Mouse (Mus musculus): Measurements from ENCODE around the gene Fbxo9. TPM values are rescaled to one million over a fixed set of nuclear protein-coding genes. Genes with fewer than 3 reads are reported as not detected.
"Not testable (repeated sequence)": the region's sequence is repeated elsewhere in the genome, so short reads cannot be mapped to it uniquely, and the experiment has no call there.

Fbxo9 gene
- polyA plus RNA-seq (2015; fragmentation: Nextera tagmentation; extraction: Ambion mirVana): 67.7 and 70.0 TPM in 2 replicates

- Histone ChIP-seq H3K36me3 (no peaks in the 10 kb centered on the region), H3K4me3 (peak within 1 kb of the TSS; percentile 73), H3K4me1 (replicated peaks) (peaks cover 33% of the 10 kb centered on the region), H3K27ac (replicated peaks) (peak within 1 kb of the TSS; percentile 95), H3K27me3 (no peaks in the 10 kb centered on the region), H3K9me3 (no peaks in the 10 kb centered on the region), H3K4me2 (peak within 1 kb of the TSS; percentile 91), H3K9ac (peak within 1 kb of the TSS; percentile 87)
- peak; percentile 95 for ATAC-seq (ENCODE audit: low read depth)
- WGBS: under 1% methylated on average over 20 of the region's 20 CpGs
Observed at GRCm38 (mm10) chr9:78108796-78109239, at the start of gene Fbxo9, which contains the start of gene Ick. TSS of gene Fbxo9 (minus strand) at chr9:78109065. TSS of gene Ick (plus strand) at chr9:78109192.

DNA sequence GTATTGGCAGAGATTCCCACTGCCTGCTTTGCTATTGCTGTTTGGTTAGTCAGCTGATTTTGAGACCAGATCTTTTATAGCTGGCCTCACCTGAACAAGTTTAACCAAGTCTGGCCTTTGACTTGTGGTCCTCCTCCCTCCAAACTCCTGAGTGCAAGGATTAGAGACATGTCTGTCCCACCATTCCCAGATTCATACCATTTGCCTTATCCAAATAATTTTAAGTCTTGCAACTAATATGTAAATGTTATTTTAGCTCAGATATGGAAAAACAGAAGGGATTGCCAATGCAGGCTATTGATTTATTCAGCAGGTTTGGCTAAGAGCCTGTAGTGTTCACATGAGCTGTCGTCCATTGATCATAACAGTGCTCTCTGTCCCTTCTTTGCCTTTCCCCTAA lies 48.4 kb upstream of the Fbxo9 start:
- H3K4me1 ChIP-seq (replicated peaks): no peaks in the 10 kb centered on the region
- H3K36me3 ChIP-seq: peaks cover 94% of the 10 kb centered on the region
- no peak overlapping the region for H3K27ac ChIP-seq (replicated peaks)
- H3K4me3 ChIP-seq: no peak overlapping the region
- ATAC-seq (ENCODE audit: low read depth): no peak
- no peaks in the 10 kb centered on the region for H3K9me3 ChIP-seq
- H3K4me2 ChIP-seq: no peak overlapping the region
- WGBS: 78% methylated on average over 1 of the region's 1 CpGs
- H3K27me3 ChIP-seq: no peaks in the 10 kb centered on the region
- H3K9ac ChIP-seq: no peak overlapping the region

DNA sequence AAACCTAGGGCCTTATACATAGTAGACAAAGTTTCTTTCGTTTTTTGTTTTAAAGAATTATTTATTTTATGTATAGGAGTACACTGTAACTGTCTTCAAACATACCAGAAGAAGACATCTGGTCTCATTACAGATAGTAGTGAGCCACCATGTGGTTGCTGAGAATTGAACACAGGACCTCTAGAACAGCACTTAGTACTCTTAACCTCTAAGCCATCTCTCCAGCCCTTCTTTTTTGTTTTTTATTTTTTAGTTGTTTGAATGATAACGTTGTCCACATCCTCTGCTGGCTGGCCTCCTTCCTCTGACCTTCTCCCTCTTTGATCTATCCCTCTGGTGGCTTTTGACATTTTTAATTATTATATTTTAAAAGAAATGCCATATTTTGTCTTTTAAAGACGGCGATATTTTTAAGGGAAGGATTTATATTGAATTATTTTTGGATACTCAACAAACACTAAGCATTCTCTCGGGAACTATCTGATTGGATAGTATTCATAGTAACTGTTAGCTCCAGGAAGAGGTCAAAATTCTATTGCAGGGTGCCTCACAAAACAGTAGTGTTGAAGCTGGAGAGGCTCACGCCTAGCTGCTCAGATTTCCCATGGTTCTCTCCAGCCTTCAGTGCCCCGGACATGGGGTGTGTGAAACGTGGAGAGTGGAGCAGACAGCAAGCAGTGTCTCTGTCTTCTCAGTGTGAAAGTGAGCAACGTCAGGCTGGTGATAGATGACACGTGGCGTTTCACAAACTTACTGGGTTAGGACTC lies 45.5 kb upstream of the Fbxo9 start:
- Histone ChIP-seq H3K4me3 (no peak overlapping the region), H3K9ac (no peak overlapping the region), H3K27ac (replicated peaks) (no peak overlapping the region), H3K36me3 (peaks cover 92% of the 10 kb centered on the region), H3K27me3 (no peaks in the 10 kb centered on the region), H3K4me2 (no peak overlapping the region), H3K4me1 (replicated peaks) (no peaks in the 10 kb centered on the region), H3K9me3 (no peaks in the 10 kb centered on the region)
- WGBS: 82% methylated on average over 11 of the region's 11 CpGs
- no peak for ATAC-seq (ENCODE audit: low read depth)

- H3K4me3 ChIP-seq; H3K4me1 ChIP-seq (replicated peaks); H3K27ac ChIP-seq (replicated peaks); H3K27me3 ChIP-seq; H3K4me2 ChIP-seq; ATAC-seq (ENCODE audit: low read depth); H3K9me3 ChIP-seq; H3K9ac ChIP-seq: not testable (repeated sequence)
- H3K36me3 ChIP-seq: peaks cover 78% of the 10 kb centered on the region
- WGBS: 83% methylated on average over 2 of the region's 2 CpGs
Observed at GRCm38 (mm10) chr9:78149770-78150169, 40.9 kb upstream of the Fbxo9 start.

DNA sequence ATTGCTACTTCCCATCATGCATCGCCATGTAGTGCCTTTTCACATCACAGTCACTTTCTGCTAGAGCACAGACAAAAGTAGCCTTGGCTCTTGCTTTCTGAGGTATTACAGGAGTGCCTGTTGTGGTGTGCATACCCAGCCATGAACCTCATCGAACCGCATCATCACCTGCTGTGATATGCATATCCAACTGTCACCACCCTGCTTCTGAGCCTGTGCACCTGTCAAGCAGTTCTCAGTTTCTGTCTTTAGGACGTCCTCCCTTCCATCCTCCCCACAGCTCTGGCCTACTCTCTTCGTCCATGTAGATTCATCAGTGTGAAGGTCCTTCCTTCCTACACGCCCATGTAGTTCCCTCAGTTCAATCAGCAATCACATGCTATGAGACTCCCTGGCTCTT lies 39.3 kb upstream of the Fbxo9 start:
- H3K9me3 ChIP-seq: no peaks in the 10 kb centered on the region
- ATAC-seq (ENCODE audit: low read depth): no peak
- H3K36me3 ChIP-seq: peaks cover 79% of the 10 kb centered on the region
- H3K4me2 ChIP-seq: no peak overlapping the region
- H3K4me1 ChIP-seq (replicated peaks): peaks cover 7% of the 10 kb centered on the region; the same call in 1 of the 2 replicates
- H3K4me3 ChIP-seq: no peak overlapping the region
- no peak overlapping the region for H3K9ac ChIP-seq
- H3K27ac ChIP-seq (replicated peaks): no peak overlapping the region
- 92% methylated on average over 6 of the region's 6 CpGs for WGBS
- H3K27me3 ChIP-seq: no peaks in the 10 kb centered on the region

GRCm38 (mm10) chr9:78146627-78147026 lies 37.8 kb upstream of the Fbxo9 start:
- no peaks in the 10 kb centered on the region for H3K27me3 ChIP-seq
- H3K4me2 ChIP-seq: no peak overlapping the region
- peaks cover 7% of the 10 kb centered on the region; the same call in 1 of the 2 replicates for H3K4me1 ChIP-seq (replicated peaks)
- H3K27ac ChIP-seq (replicated peaks): no peak overlapping the region
- no peak overlapping the region for H3K4me3 ChIP-seq
- H3K9ac ChIP-seq: no peak overlapping the region
- peaks cover 79% of the 10 kb centered on the region for H3K36me3 ChIP-seq
- 71% methylated on average over 6 of the region's 6 CpGs for WGBS
- ATAC-seq (ENCODE audit: low read depth): no peak
- 0 out of 2 replicates have a peak, but pooled peaks cover 3% of the 10 kb centered on the region for H3K9me3 ChIP-seq

GRCm38 (mm10) chr9:78146099-78146498 lies 37.2 kb upstream of the Fbxo9 start:
- Histone ChIP-seq H3K27ac (replicated peaks) (no peak overlapping the region), H3K9me3 (0 out of 2 replicates have a peak, but pooled peaks cover 3% of the 10 kb centered on the region), H3K4me2 (no peak overlapping the region), H3K9ac (no peak overlapping the region), H3K4me1 (replicated peaks) (peaks cover 7% of the 10 kb centered on the region; the same call in 1 of the 2 replicates), H3K27me3 (no peaks in the 10 kb centered on the region), H3K36me3 (peaks cover 79% of the 10 kb centered on the region), H3K4me3 (no peak overlapping the region)
- 0 out of 2 replicates have a peak, but pooled peaks have one; percentile 59 for ATAC-seq (ENCODE audit: low read depth)
- WGBS: 69% methylated on average over 4 of the region's 4 CpGs

- Histone ChIP-seq H3K4me3 (no peak overlapping the region), H3K36me3 (peaks cover 76% of the 10 kb centered on the region), H3K4me2 (no peak overlapping the region), H3K27ac (replicated peaks) (no peak overlapping the region), H3K27me3 (no peaks in the 10 kb centered on the region), H3K9me3 (0 out of 2 replicates have a peak, but pooled peaks cover 3% of the 10 kb centered on the region), H3K9ac (no peak overlapping the region), H3K4me1 (replicated peaks) (peaks cover 14% of the 10 kb centered on the region)
- 93% methylated on average over 4 of the region's 4 CpGs for WGBS
- no peak for ATAC-seq (ENCODE audit: low read depth)
Observed at GRCm38 (mm10) chr9:78139463-78139862, 30.6 kb upstream of the Fbxo9 start.

GRCm38 (mm10) chr9:78138044-78138676 lies 29.3 kb upstream of the Fbxo9 start:
- peak overlapping the region; percentile 46 for H3K27ac ChIP-seq (replicated peaks)
- H3K36me3 ChIP-seq: peaks cover 74% of the 10 kb centered on the region
- no peak overlapping the region for H3K4me2 ChIP-seq
- H3K4me1 ChIP-seq (replicated peaks): peaks cover 14% of the 10 kb centered on the region
- H3K27me3 ChIP-seq: no peaks in the 10 kb centered on the region
- no peak overlapping the region for H3K9ac ChIP-seq
- H3K4me3 ChIP-seq: no peak overlapping the region
- 86% methylated on average over 9 of the region's 9 CpGs for WGBS
- 0 out of 2 replicates have a peak, but pooled peaks cover 3% of the 10 kb centered on the region for H3K9me3 ChIP-seq
- no peak for ATAC-seq (ENCODE audit: low read depth)

- peaks cover 14% of the 10 kb centered on the region for H3K4me1 ChIP-seq (replicated peaks)
- ATAC-seq (ENCODE audit: low read depth): no peak; the same call in 1 of the 2 replicates
- H3K4me2 ChIP-seq: no peak overlapping the region
- H3K9ac ChIP-seq: no peak overlapping the region
- 29% methylated on average over 7 of the region's 7 CpGs for WGBS
- no peaks in the 10 kb centered on the region for H3K27me3 ChIP-seq
- H3K36me3 ChIP-seq: peaks cover 76% of the 10 kb centered on the region
- peak overlapping the region; percentile 42; the same call in 1 of the 2 replicates for H3K27ac ChIP-seq (replicated peaks)
- H3K4me3 ChIP-seq: no peak overlapping the region
- H3K9me3 ChIP-seq: no peaks in the 10 kb centered on the region
Observed at GRCm38 (mm10) chr9:78135658-78136057, 26.8 kb upstream of the Fbxo9 start.

DNA sequence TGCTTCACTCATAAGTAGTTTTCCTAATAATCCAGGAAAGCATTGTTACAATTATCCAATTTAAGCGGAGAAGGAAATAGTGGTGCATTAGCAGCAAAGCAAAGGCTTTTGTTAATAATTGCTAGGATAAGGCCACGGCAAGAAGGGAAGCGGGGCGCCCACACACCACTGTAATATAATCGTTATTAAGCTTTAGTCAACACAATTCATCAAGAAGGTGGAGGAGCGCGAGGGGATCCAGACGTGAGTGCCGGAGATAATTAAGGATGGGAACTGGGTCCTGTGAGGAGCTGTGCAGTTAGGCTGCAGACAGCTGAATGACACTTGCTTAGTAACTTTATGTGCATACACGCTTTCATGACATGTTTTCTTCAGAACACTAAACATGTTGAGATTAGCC lies 17.8 kb upstream of the Fbxo9 start:
- WGBS: 69% methylated on average over 10 of the region's 10 CpGs
- 0 out of 2 replicates have a peak overlapping the region, but pooled peaks have one; percentile 27 for H3K9ac ChIP-seq
- peak overlapping the region; percentile 66 for H3K27ac ChIP-seq (replicated peaks)
- peaks cover 30% of the 10 kb centered on the region for H3K36me3 ChIP-seq
- H3K4me1 ChIP-seq (replicated peaks): peaks cover 29% of the 10 kb centered on the region
- H3K4me2 ChIP-seq: no peak overlapping the region
- ATAC-seq (ENCODE audit: low read depth): peak; percentile 25; the same call in 1 of the 2 replicates
- no peak overlapping the region for H3K4me3 ChIP-seq
- no peaks in the 10 kb centered on the region for H3K27me3 ChIP-seq
- H3K9me3 ChIP-seq: no peaks in the 10 kb centered on the region

DNA sequence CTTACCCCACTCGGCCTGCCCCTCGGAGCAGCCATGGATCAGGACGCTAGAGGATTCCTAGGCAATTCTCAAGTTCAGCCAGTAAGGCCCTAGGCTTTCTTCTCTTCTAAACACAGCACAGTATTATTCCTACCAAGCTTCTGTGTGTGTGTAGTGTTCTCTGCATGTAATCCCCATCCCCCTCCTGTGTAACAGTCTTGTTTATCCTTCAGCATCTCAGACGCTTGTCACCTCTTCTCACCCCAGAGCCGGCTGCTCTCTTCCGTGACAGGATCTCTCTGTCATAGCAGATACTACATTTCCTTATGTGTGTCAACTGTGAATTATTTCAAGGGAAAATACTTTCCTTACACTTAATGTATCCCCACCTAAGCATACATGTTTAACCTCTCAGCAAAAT lies 17.1 kb upstream of the Fbxo9 start:
- Histone ChIP-seq H3K27me3 (no peaks in the 10 kb centered on the region), H3K9ac (0 out of 2 replicates have a peak overlapping the region, but pooled peaks have one; percentile 27), H3K27ac (replicated peaks) (peak overlapping the region; percentile 66), H3K36me3 (peaks cover 30% of the 10 kb centered on the region), H3K9me3 (no peaks in the 10 kb centered on the region), H3K4me1 (replicated peaks) (peaks cover 29% of the 10 kb centered on the region), H3K4me2 (no peak overlapping the region), H3K4me3 (no peak overlapping the region)
- ATAC-seq (ENCODE audit: low read depth): no peak
- 62% methylated on average over 6 of the region's 6 CpGs for WGBS
